Mouse (Mus musculus) layer of hippocampus, adult 11-12 months (tissue): ENCODE measurements at regions not wholly inside any gene's neighbourhood (a gene's known extent, or its start where the extent isn't known, plus 50 kb on each side); places are given as distances from the start of the nearest gene placed in this dataset.
"Not testable (repeated sequence)": the region's sequence is repeated elsewhere in the genome, so short reads cannot be mapped to it uniquely, and the experiment has no call there.

Source experiments
- DNase-seq: peaks from one replicate; pipeline ENCODE4 v3.0.0; 2022; ENCODE audit warnings: low spot score

- no peak for DNase-seq
Measured at GRCm38 (mm10) chr13:25722595-25723525, 452.6 kb upstream of the Nrsn1 start.

GRCm38 (mm10) chr13:25700965-25701364 lies 430.7 kb upstream of the Nrsn1 start:
- DNase-seq, result no peak

- DNase-seq, result no peak
Measured at GRCm38 (mm10) chr13:25695956-25696355, 425.7 kb upstream of the Nrsn1 start.

GRCm38 (mm10) chr13:25695017-25695604 lies 424.8 kb upstream of the Nrsn1 start:
- peak; percentile 51 for DNase-seq

GRCm38 (mm10) chr13:25678221-25678735 lies 408.0 kb upstream of the Nrsn1 start:
- DNase-seq, result peak; percentile 8

GRCm38 (mm10) chr13:25675208-25675607 lies 404.9 kb upstream of the Nrsn1 start:
- DNase-seq, result no peak

GRCm38 (mm10) chr13:25666022-25666421 lies 395.7 kb upstream of the Nrsn1 start:
- peak; percentile 32 for DNase-seq

- no peak for DNase-seq
Measured at GRCm38 (mm10) chr13:25664963-25665606, 394.8 kb upstream of the Nrsn1 start.

- DNase-seq, result no peak
Measured at GRCm38 (mm10) chr13:25648430-25648786, 378.1 kb upstream of the Nrsn1 start.

GRCm38 (mm10) chr13:25647711-25648429 lies 377.6 kb upstream of the Nrsn1 start:
- DNase-seq, result no peak

GRCm38 (mm10) chr13:25639522-25640291 lies 369.4 kb upstream of the Nrsn1 start:
- no peak for DNase-seq

- DNase-seq, result no peak
Measured at GRCm38 (mm10) chr13:25629466-25629865, 359.2 kb upstream of the Nrsn1 start.

GRCm38 (mm10) chr13:25617578-25617977 lies 347.3 kb upstream of the Nrsn1 start:
- no peak for DNase-seq

- no peak for DNase-seq
Measured at GRCm38 (mm10) chr13:25611986-25612385, 341.7 kb upstream of the Nrsn1 start.

- no peak for DNase-seq
Measured at GRCm38 (mm10) chr13:25609641-25610040, 339.3 kb upstream of the Nrsn1 start.

GRCm38 (mm10) chr13:25609241-25609640 lies 338.9 kb upstream of the Nrsn1 start:
- no peak for DNase-seq

GRCm38 (mm10) chr13:25601351-25601750 lies 331.0 kb upstream of the Nrsn1 start:
- not testable (repeated sequence) for DNase-seq

GRCm38 (mm10) chr13:25594629-25595028 lies 324.3 kb upstream of the Nrsn1 start:
- DNase-seq, result no peak

- no peak for DNase-seq
Measured at GRCm38 (mm10) chr13:25570641-25571040, 300.3 kb upstream of the Nrsn1 start.

GRCm38 (mm10) chr13:25562746-25563145 lies 292.4 kb upstream of the Nrsn1 start:
- DNase-seq, result peak; percentile 48

GRCm38 (mm10) chr13:25560339-25560738 lies 290.0 kb upstream of the Nrsn1 start:
- DNase-seq, result no peak
